Mouse (Mus musculus): ENCODE measurements at regions not wholly inside any gene's neighbourhood (a gene's known extent, or its start where the extent isn't known, plus 50 kb on each side); places are given as distances from the start of the nearest gene placed in this dataset.

DNA sequence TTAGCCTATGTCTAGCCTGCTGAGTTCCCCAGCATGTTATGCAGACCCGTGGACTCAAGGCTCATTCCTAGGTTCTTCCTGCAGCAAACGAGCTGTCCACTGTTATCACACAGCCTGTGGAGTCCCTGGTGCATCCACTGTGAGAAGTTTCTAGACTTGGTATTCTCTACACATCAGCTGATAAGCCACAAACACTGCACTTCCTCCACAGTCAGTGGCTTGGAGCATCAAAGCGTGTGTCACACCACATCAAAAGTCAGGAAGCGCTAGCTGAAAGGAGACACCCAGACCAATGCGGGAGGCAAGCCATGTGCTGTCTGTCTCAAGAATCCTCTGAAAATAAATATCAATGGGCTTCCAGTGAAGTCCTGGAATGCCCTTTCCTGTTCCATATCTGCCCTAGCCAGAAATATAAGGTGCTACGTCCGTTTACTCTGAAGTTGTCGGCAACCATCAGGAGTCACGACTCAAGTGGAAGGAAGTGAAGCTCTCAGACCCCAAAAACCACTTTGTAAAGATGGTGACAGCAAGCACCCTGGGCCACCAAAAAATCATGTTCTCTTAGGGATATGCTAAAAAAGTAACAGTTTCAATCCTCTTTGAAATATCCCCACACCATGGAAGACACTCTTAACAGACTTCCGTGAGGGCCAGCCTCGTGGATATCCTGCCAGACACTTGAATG lies 227.7 kb downstream of the Adgrl2 start:
- ATAC-seq (replicated peaks; ENCODE audit: low FRiP score): no peak
- WGBS: 73% methylated on average over 11 of the region's 11 CpGs

DNA sequence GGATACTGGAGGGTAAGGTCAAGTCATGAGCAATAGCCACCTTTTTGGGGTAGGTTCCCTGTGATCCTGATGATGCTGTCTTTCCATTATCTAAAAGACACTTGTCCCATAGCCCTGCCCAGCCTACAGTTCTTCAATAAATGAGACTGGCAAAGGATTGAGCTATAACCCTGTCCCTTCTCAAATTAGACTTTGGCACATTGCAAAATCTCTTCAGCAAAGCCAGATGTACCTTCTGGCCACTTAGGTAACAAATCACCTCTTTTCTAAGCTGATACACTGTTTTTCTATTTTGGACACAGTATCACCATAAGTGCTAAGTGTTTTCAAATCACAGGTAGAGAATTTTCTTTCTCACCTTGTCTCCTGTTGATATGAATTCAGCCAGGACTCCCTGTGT lies 228.8 kb downstream of the Adgrl2 start:
- Histone ChIP-seq H3K36me3 (no peaks in the 10 kb centered on the region), H3K27ac (no peak overlapping the region), H3K4me3 (replicated peaks) (no peak overlapping the region), H3K4me1 (no peaks in the 10 kb centered on the region), H3K9ac (no peak overlapping the region), H3K4me2 (no peak overlapping the region), H3K27me3 (no peaks in the 10 kb centered on the region), H3K9me3 (replicated peaks) (no peaks in the 10 kb centered on the region)
- ATAC-seq (replicated peaks; ENCODE audit: low FRiP score): no peak

More for the DNA sequence above, 227.7 kb downstream of the Adgrl2 start:
- no peak overlapping the region for H3K27ac ChIP-seq
- H3K9me3 ChIP-seq (replicated peaks): no peaks in the 10 kb centered on the region
- no peak overlapping the region for H3K9ac ChIP-seq
- H3K4me1 ChIP-seq: no peaks in the 10 kb centered on the region
- H3K4me2 ChIP-seq: no peak overlapping the region
- no peaks in the 10 kb centered on the region for H3K36me3 ChIP-seq
- no peaks in the 10 kb centered on the region for H3K27me3 ChIP-seq
- no peak overlapping the region for H3K4me3 ChIP-seq (replicated peaks)

DNA sequence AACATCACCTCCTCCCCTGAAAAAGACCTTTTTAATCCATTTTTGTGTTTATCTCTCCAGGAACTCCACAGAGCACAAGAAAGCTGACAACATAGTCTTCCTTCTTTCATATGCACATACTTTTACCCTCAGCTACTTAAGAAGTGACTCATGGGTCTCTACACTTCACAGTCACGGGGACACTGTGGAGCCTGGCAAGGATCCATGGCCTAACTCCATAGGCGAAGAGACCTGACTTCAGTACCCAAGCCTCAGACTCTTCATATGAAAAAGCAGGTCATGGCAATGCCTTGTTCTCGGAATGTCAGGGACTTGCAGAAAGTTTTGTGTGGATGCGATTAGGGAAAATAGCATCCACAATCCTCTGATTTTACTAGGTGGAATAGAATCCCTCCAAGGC lies 230.9 kb downstream of the Adgrl2 start:
- WGBS: 87% methylated on average over 4 of the region's 4 CpGs
- Histone ChIP-seq H3K4me1 (no peaks in the 10 kb centered on the region), H3K4me2 (no peak overlapping the region), H3K9me3 (replicated peaks) (no peaks in the 10 kb centered on the region), H3K27me3 (no peaks in the 10 kb centered on the region), H3K27ac (no peak overlapping the region), H3K36me3 (no peaks in the 10 kb centered on the region), H3K9ac (no peak overlapping the region), H3K4me3 (replicated peaks) (no peak overlapping the region)
- ATAC-seq (replicated peaks; ENCODE audit: low FRiP score): no peak

DNA sequence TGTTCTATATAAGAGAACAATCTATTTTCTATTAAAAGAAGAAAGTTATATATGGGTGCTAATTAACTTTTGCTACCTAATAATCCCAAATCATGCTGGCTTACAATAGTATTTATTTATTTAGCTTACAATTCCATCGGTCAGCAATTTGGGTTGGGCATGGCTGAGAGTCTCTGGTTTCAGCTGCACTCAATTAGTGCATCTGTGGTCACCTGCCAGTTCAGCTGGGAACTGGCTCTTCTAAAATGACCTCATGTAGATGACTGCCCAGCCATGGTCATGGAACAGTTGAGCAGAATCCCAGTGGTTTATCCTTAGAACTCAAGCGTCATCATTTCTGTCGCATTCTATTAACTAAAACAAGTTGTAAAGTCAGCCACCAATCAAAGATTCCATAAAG lies 244.1 kb downstream of the Adgrl2 start:
- Histone ChIP-seq H3K27me3 (no peaks in the 10 kb centered on the region), H3K4me2 (no peak overlapping the region), H3K9me3 (replicated peaks) (0 out of 2 replicates have a peak, but pooled peaks cover 3% of the 10 kb centered on the region), H3K36me3 (no peaks in the 10 kb centered on the region), H3K9ac (no peak overlapping the region), H3K4me1 (no peaks in the 10 kb centered on the region), H3K4me3 (replicated peaks) (no peak overlapping the region), H3K27ac (no peak overlapping the region)
- 70% methylated on average over 3 of the region's 3 CpGs for whole genome bisulfite sequencing
- ATAC-seq (replicated peaks; ENCODE audit: low FRiP score): peak; percentile 60; the same call in 1 of the 2 replicates

DNA sequence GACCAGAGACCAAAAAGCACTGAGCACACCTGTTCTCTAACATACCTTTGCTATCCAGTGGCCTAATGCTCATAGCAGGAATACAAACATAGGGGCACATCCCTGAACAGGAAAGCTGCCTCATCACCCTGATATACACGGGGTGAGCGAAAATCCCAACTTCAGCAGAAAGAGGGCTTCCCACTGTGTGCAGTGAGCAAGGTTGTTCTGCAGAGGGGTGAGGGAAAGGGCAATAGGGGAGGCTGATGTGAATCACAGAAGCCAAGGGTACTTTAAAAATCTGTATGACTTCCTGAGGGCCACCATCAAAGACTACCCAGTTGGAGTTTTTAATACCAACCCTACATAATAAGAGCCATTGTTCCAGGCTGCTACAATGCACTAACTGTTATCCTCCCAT lies 245.7 kb downstream of the Adgrl2 start:
- Histone ChIP-seq H3K27ac (no peak overlapping the region), H3K36me3 (no peaks in the 10 kb centered on the region), H3K4me1 (no peaks in the 10 kb centered on the region), H3K9me3 (replicated peaks) (no peaks in the 10 kb centered on the region), H3K4me3 (replicated peaks) (no peak overlapping the region), H3K9ac (no peak overlapping the region), H3K27me3 (no peaks in the 10 kb centered on the region), H3K4me2 (no peak overlapping the region)
- ATAC-seq (replicated peaks; ENCODE audit: low FRiP score): no peak
- WGBS: 66% methylated on average over 2 of the region's 2 CpGs

DNA sequence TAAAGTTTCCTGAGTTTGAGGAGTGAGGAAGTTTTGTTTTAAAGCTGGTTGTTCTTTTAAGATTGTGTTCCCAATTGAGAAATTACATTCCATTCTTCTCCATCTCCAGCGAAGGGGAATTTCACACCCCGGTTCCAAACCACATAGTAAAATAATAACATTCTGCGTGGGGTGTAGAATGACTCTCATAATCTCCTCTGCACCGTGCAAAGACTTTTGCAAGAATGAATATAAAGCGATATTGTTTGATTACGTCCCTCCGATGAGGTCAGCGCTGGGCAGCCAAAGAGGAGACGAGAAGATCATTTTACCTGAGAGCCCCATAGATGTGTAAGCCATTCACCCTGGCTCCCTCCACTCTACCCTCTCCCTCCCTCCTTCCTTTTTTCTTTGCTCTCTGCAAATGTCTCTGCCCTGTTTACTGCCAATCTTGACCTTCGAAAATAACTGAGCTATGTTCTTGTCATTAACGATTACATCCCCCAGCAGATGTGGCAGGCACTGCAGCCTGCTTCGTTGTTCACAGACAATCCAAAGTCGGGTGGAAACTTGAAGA lies 256.1 kb downstream of the Adgrl2 start:
- no peak for ATAC-seq (replicated peaks; ENCODE audit: low FRiP score)
- Histone ChIP-seq H3K9ac (no peak overlapping the region), H3K27ac (no peak overlapping the region), H3K36me3 (no peaks in the 10 kb centered on the region), H3K4me2 (no peak overlapping the region), H3K4me3 (replicated peaks) (no peak overlapping the region), H3K9me3 (replicated peaks) (no peaks in the 10 kb centered on the region), H3K4me1 (peaks cover 15% of the 10 kb centered on the region), H3K27me3 (no peaks in the 10 kb centered on the region)
- WGBS: 72% methylated on average over 13 of the region's 13 CpGs

DNA sequence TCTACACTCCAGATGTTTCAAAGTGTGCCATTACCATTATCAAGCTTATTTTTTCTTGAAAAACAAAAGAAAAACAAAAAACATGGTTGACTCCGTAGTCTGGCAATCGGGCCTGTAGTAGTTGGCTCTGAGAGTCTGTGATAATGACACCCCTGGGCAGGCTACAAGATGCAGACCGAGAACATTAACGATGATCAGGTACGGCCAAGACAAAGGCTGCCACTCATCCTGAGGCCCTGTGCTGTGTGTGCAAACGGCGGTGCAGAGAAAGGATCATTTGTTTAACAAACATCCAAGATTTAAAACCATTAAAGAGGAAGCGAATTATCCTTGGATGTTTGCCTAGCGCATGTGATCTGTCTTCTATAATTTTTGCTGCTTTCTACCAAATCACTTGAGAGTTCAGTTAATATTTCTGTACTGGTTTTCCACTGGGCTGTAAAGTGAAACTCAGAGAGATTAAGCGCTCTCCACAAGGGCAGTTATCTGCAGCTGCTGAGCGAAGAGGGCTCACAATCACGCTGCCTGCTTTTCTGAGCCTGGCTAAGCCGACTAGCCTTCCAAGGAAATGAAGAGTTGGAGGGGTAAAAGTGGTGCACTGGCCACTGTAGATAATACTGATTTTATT lies 257.0 kb downstream of the Adgrl2 start:
- Histone ChIP-seq H3K4me1 (peaks cover 19% of the 10 kb centered on the region), H3K4me3 (replicated peaks) (no peak overlapping the region), H3K27ac (no peak overlapping the region; the same call in 1 of the 2 replicates), H3K9ac (no peak overlapping the region), H3K4me2 (0 out of 2 replicates have a peak overlapping the region, but pooled peaks have one; percentile 1), H3K36me3 (no peaks in the 10 kb centered on the region), H3K27me3 (no peaks in the 10 kb centered on the region), H3K9me3 (replicated peaks) (no peaks in the 10 kb centered on the region)
- no peak for ATAC-seq (replicated peaks; ENCODE audit: low FRiP score)
- WGBS: 53% methylated on average over 13 of the region's 13 CpGs

DNA sequence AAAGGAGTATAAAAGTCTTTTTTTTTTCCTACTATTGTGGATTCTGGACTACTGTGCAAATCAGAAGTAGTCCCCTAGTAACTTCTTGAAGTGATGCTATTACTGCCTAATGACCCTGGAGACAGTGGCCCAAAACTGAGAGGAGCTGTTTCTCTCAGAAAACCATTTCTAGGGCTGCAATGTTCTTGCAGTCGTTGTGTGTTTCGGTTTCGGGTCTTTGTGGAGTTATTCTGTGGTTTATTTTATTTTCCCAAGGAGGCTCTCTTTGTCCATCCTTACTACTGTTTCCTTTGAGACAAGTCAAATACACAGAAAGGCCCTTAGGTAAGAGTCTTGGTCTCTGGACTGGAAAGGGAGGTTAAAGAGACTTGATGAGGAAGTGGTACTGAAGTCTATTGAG lies 258.9 kb downstream of the Adgrl2 start:
- Histone ChIP-seq H3K4me1 (peaks cover 26% of the 10 kb centered on the region), H3K36me3 (no peaks in the 10 kb centered on the region), H3K4me3 (replicated peaks) (no peak overlapping the region), H3K9ac (no peak overlapping the region), H3K27ac (no peak overlapping the region), H3K9me3 (replicated peaks) (no peaks in the 10 kb centered on the region), H3K4me2 (no peak overlapping the region), H3K27me3 (no peaks in the 10 kb centered on the region)
- WGBS: 95% methylated on average over 3 of the region's 3 CpGs
- no peak for ATAC-seq (replicated peaks; ENCODE audit: low FRiP score)

DNA sequence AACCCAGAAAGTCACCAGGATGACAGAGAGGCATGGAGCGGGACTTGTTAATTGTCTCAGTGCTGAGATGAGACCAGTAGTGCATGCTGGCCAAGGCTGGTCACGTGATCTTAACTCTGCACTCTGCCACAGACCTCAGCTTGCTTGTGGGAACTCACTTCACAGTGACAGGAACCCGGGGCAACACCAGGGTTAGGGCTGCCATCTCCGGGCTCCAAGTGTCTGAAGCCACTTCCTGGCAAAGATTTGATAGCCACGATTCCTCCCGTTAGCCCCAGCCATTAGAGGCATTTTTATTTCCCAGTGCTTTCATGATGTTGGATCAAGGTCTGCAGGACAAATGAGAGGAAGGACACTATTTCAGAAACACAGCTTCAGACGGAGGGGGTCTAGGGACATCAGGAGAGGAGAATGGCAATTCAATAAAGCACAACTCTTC lies 261.1 kb downstream of the Adgrl2 start:
- 0 out of 2 replicates have a peak overlapping the region, but pooled peaks have one; percentile 10 for H3K27ac ChIP-seq
- no peaks in the 10 kb centered on the region for H3K36me3 ChIP-seq
- 26% methylated on average over 7 of the region's 7 CpGs for WGBS
- H3K4me2 ChIP-seq: no peak overlapping the region
- H3K9me3 ChIP-seq (replicated peaks): no peaks in the 10 kb centered on the region
- no peaks in the 10 kb centered on the region for H3K27me3 ChIP-seq
- peaks cover 25% of the 10 kb centered on the region for H3K4me1 ChIP-seq
- peak; percentile 87 for ATAC-seq (replicated peaks; ENCODE audit: low FRiP score)
- no peak overlapping the region for H3K4me3 ChIP-seq (replicated peaks)
- no peak overlapping the region for H3K9ac ChIP-seq

DNA sequence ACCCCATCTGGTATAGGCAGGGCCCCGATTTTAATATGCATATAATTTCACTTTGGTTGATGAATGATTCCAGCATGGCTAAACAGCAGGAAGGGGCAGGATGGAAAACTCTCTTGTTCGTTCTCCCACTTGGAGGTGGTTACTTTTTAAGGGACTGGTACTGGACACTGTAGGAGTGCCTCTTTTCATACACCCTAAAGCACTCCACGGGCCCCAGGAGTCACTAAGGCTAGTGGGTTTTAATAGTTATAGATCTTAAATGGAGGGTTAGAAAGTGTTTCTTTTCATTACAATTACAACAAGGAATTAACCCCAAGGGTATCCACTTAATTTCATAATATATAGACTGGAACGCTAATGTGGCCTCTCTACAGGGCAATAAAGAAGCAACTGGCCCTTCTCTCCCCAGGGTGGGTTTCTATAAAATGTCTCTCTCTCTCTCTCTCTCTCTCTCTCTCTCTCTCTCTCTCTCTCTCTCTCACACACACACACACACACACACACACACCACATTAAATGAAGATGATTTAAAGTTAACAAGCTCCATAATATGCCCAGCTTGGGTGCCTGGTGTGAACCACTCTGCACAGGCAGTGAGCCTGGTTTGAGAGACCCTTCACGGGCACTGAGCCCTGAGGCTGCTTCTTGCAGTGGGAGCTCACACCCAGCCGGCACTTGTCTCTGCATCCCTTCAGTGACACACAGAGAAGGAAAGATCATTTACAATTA lies 261.7 kb downstream of the Adgrl2 start:
- H3K27ac ChIP-seq: no peak overlapping the region
- no peaks in the 10 kb centered on the region for H3K36me3 ChIP-seq
- H3K4me2 ChIP-seq: no peak overlapping the region
- no peak overlapping the region for H3K9ac ChIP-seq
- H3K4me3 ChIP-seq (replicated peaks): no peak overlapping the region
- no peak for ATAC-seq (replicated peaks; ENCODE audit: low FRiP score)
- 61% methylated on average over 6 of the region's 6 CpGs for WGBS
- no peaks in the 10 kb centered on the region for H3K9me3 ChIP-seq (replicated peaks)
- peaks cover 23% of the 10 kb centered on the region for H3K4me1 ChIP-seq
- no peaks in the 10 kb centered on the region for H3K27me3 ChIP-seq

DNA sequence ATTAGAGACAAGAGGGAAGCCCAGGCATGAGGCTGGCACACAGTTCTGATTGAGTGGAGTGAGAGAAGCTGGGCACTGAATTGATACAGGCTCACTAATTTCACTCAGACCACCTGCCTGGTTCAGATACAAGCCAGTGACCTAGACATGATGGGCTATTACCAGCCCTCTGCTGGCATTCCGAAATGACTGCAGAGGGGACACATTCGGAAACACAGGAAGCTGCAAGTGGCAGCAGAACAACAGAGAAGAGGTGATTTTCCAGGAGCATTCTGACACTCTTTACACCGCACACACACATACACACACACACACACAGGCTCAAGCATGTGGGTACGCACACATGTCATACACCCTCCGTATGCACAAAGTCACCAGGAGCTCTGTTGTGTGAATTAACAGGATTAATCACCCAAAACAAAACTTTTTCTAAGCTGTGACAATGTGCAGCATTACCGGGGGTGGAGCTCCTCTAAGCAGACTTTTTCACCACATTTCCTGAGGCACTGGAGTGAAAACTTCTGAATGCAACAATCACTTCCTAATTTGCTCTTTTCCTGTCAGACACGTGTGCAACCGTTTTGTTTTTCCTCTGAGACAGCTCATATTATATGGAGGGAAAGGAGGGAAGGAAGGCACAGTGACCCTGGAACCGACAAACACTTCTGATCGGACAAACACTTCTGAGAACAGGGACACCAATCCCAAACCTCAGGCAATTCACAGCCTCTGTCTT lies 263.6 kb downstream of the Adgrl2 start:
- 0 out of 2 replicates have a peak overlapping the region, but pooled peaks have one; percentile 22 for H3K27ac ChIP-seq
- H3K9me3 ChIP-seq (replicated peaks): no peaks in the 10 kb centered on the region
- ATAC-seq (replicated peaks; ENCODE audit: low FRiP score): peak; percentile 29
- WGBS: 27% methylated on average over 10 of the region's 10 CpGs
- H3K4me3 ChIP-seq (replicated peaks): no peak overlapping the region
- no peaks in the 10 kb centered on the region for H3K27me3 ChIP-seq
- no peaks in the 10 kb centered on the region for H3K36me3 ChIP-seq
- peaks cover 23% of the 10 kb centered on the region for H3K4me1 ChIP-seq
- H3K4me2 ChIP-seq: 0 out of 2 replicates have a peak overlapping the region, but pooled peaks have one; percentile 9
- no peak overlapping the region for H3K9ac ChIP-seq

Data from kidney, embryonic 15.5 days (tissue).